Mouse (Mus musculus) heart, embryonic 16.5 days (tissue): ENCODE data around the gene Znrd1as. TPM values are rescaled to one million over a fixed set of nuclear protein-coding genes. Genes with fewer than 3 reads are reported as not detected.

Experiments
- ATAC-seq: fragments of 200-750 bp; cut with Nextera tagmentation; replicated peaks from 2 replicates; pipeline ENCODE4 v1.8.0; 2017; ENCODE audit warnings: moderate number of reproducible peaks; ENCODE audit not compliant: insufficient read depth, low FRiP score; ENCODE audit errors: extremely low read depth
- H3K27ac ChIP-seq: fragments of 300-500 bp; sonication (generic); 2 replicates; pipeline ENCODE4 v1.5.1; 2014; ENCODE audit warnings: mild to moderate bottlenecking, low read length, control low read depth, moderate library complexity
- H3K27me3 ChIP-seq: fragments of 300-500 bp; sonication (generic); 2 replicates; pipeline ENCODE4 v1.6.1; 2014; ENCODE audit warnings: low read length, mixed read lengths; ENCODE audit not compliant: control insufficient read depth, insufficient read depth
- H3K36me3 ChIP-seq: fragments of 300-500 bp; sonication (generic); 2 replicates; pipeline ENCODE4 v1.6.1; 2014; ENCODE audit not compliant: control insufficient read depth, insufficient read depth
- H3K4me1 ChIP-seq: fragments of 300-500 bp; sonication (generic); 2 replicates; pipeline ENCODE4 v1.6.1; 2014; ENCODE audit warnings: low read length, mixed read lengths; ENCODE audit not compliant: control insufficient read depth, insufficient read depth
- H3K4me2 ChIP-seq: fragments of 300-500 bp; sonication (generic); 2 replicates; pipeline ENCODE4 v1.6.1; 2014; ENCODE audit warnings: low read depth, mild to moderate bottlenecking, control low read depth, low read length
- H3K4me3 ChIP-seq: fragments of 300-500 bp; sonication (generic); 2 replicates; pipeline ENCODE4 v1.5.1; 2014; ENCODE audit warnings: mild to moderate bottlenecking, control low read depth, low read length
- H3K9ac ChIP-seq: fragments of 300-500 bp; sonication (generic); 2 replicates; pipeline ENCODE4 v1.6.1; 2014; ENCODE audit warnings: low read length, control low read depth
- H3K9me3 ChIP-seq: fragments of 300-500 bp; sonication (generic); replicated peaks from 2 replicates; pipeline ENCODE4 v1.6.1; 2016; ENCODE audit warnings: low read length; ENCODE audit not compliant: control insufficient read depth
- WGBS: fragments of 180-500 bp; shearing (Covaris S2); extraction: QIAGEN DNeasy Blood & Tissue Kit; methylation state at CpG from one replicate; pipeline ENCODE4 v1.1.7; 2014; 5-methylcytosine and 5-hydroxymethylcytosine counted together
- polyA plus RNA-seq: library from polyadenylated mRNA; unstranded; fragments of >200 nt; fragmentation: Nextera tagmentation; extraction: Ambion mirVana; gene quantifications from 2 replicates; pipeline ENCODE4 v1.2.1, GENCODE M21; 2015

The Znrd1as gene
- polyA plus RNA-seq, 1 experiment from 2014 or later, result 9.3 TPM

DNA sequence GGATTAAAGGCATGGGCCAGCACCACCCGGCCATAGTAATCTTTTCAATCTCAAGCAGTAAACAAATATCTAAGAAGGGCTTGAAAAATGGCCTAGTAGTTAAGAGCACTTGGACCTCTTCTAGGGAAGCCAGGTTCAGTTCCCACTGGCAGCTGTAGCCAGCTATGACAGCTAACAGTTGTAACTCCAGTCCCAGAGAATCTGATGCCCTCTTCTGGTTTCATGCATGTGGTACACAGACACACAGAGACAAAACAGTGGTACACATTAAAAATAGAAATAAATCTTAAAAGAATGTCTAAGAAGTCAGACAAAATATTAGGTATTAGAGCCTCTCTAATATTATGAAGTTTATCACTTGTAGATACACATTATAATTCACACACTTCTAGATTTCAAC, 2.7 kb downstream of the Znrd1as start:
- Histone ChIP-seq H3K9me3 (no peaks in the 10 kb centered on the region), H3K4me1 (peaks cover 10% of the 10 kb centered on the region), H3K36me3 (peaks cover 8% of the 10 kb centered on the region), H3K4me3 (no peak overlapping the region), H3K27ac (no peak overlapping the region), H3K27me3 (no peaks in the 10 kb centered on the region), H3K9ac (no peak overlapping the region), H3K4me2 (no peak overlapping the region)
- WGBS, result 80% methylated on average over 1 of the region's 1 CpGs
- ATAC-seq, result no peak

DNA sequence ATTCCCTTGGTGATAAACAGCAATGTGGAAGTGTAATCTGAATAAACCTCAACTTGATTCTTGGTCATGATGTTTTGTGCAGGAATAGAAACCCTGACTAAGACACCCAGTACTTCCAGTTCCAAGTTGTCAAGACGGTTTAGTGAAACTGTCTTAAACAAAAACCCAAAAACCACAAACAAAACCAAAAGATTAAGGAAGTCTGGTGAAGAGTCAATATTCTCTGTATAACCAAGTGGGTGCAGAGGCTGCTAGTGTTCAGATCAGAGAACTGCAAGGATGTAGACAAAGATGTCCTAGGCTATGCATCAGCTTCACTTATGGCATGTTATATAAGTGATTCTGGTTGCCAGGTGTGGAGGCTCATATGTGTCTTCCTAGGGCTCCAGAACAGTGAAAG, 8.5 kb downstream of the Znrd1as start:
- Histone ChIP-seq H3K36me3 (peaks cover 4% of the 10 kb centered on the region; the same call in 1 of the 2 replicates), H3K4me2 (no peak overlapping the region), H3K27me3 (no peaks in the 10 kb centered on the region), H3K9ac (no peak overlapping the region), H3K4me3 (no peak overlapping the region), H3K27ac (no peak overlapping the region), H3K4me1 (no peaks in the 10 kb centered on the region), H3K9me3 (no peaks in the 10 kb centered on the region)
- ATAC-seq, result no peak
- WGBS, result 74% methylated on average over 1 of the region's 1 CpGs

DNA sequence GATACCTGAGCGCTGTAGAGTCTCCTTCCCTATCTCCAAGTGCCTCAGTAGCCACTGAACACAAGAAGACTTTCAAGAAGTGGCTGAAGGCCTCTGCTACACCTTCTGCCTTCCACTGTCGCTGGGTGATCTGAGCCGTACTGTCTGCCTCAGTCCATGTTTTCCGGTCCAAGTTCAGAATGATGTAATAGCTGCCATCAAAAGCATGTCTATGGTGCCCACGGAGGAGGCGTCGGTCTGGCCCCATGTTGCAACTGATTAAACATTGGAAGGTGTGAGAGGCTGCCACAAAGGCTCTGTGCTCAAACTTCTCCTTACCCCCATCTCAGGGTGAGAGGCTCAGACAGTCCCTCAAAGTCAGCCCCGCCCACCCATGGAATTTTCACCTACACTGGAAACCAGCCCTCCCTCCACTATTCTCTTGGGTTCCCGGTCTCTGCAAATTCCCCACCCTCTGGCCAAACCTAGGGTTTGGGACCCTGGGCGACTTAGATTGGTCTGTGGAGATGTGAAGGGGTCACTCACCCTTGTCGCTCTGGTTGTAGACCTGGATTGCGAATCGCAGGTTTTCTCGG, 12.0 kb downstream of the Znrd1as start:
- no peaks in the 10 kb centered on the region for H3K9me3 ChIP-seq

DNA sequence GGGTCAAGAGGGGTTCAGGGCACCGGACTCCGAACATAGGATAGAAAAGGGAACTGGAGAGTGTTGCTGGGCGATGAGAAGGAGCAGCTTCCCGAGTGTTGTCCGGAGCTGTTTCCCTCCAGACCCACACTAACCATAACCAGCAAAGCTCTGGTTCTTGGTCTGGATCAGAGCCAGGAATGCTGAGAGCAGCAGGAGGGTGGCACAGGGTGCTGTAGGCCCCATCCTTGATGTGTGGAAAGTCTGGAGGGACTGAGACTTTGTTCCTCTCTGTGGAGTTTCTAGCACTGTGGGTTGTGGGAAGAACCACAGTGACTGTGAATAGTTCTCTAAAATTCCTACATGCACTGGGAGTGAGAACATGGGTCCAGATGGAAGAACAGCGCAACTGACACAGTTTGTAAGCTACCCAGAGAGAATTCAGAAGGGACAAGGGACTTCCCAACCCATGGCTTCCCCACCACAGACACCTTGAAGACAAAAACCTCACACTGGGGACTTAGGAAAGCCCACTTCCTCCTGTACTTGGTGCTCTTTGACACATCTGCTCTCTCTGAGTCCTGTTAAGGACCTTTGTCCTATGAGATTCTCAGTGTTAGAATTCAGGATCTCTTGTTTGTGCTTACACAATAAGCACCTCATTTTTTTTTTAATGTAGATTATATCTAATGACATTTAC, 12.9 kb downstream of the Znrd1as start:
- Histone ChIP-seq H3K27ac (no peak overlapping the region), H3K27me3 (no peaks in the 10 kb centered on the region), H3K4me3 (no peak overlapping the region), H3K9me3 (no peaks in the 10 kb centered on the region), H3K4me1 (no peaks in the 10 kb centered on the region), H3K4me2 (no peak overlapping the region), H3K9ac (no peak overlapping the region), H3K36me3 (no peaks in the 10 kb centered on the region)
- WGBS, result 83% methylated on average over 6 of the region's 6 CpGs
- no peak for ATAC-seq

More for the DNA sequence above, 12.0 kb downstream of the Znrd1as start:
- ATAC-seq, result no peak
- Histone ChIP-seq H3K27me3 (no peaks in the 10 kb centered on the region), H3K27ac (no peak overlapping the region), H3K36me3 (no peaks in the 10 kb centered on the region), H3K4me3 (no peak overlapping the region), H3K4me1 (no peaks in the 10 kb centered on the region), H3K9ac (no peak overlapping the region), H3K4me2 (no peak overlapping the region)
- 76% methylated on average over 14 of the region's 14 CpGs for WGBS

DNA sequence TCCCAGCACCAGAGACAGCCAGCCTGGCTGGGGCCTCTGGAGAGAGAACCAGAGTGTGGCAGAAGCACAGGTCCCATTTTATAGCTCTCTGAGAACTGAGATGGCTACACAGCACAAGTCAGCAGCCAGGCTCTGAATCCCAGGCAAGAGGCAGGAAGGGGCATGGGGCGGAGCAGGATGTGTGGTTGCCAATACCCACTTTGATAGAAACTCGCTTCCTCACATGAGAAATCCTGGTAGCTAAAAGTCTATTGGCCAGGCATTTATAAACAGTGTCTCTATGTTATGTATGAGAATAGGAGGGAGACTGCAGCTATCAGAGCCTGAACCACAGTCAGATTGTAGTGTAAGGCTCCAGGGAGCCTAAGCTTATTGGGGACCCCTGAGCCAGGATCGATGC, 14.4 kb downstream of the Znrd1as start:
- WGBS, result 64% methylated on average over 3 of the region's 3 CpGs
- Histone ChIP-seq H3K27me3 (no peaks in the 10 kb centered on the region), H3K27ac (no peak overlapping the region), H3K36me3 (no peaks in the 10 kb centered on the region), H3K4me2 (no peak overlapping the region), H3K4me3 (no peak overlapping the region), H3K4me1 (no peaks in the 10 kb centered on the region), H3K9me3 (no peaks in the 10 kb centered on the region), H3K9ac (no peak overlapping the region)
- no peak for ATAC-seq

DNA sequence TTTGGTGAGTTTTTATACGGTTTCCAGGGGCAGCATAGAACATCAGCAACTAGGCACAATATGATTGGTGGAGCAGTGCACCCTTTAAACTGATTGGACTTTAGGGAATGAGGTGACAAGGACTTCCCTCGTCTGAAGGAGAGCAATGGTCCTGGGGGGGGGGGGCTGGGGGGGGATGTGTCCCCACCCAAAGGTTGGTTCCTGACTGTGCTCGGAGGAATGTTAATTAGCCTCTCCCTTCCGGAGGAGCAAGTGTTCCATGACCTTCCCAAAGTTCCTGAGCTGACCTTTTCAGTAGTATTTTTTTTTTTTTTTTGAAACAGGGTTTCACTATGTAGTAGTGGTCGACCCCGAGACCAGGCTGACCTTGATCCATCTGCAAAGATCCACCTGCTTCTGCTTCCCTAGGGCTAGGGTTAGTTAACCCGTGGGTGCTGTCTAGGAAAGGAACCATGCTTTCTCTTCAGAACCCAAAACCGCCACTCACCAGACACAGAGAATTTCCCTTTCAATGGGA, 14.9 kb downstream of the Znrd1as start:
- WGBS, result 57% methylated on average over 8 of the region's 8 CpGs
- no peak for ATAC-seq
- Histone ChIP-seq H3K27me3 (no peaks in the 10 kb centered on the region), H3K4me1 (no peaks in the 10 kb centered on the region), H3K27ac (no peak overlapping the region), H3K36me3 (no peaks in the 10 kb centered on the region), H3K4me2 (no peak overlapping the region), H3K9me3 (no peaks in the 10 kb centered on the region), H3K4me3 (no peak overlapping the region), H3K9ac (no peak overlapping the region)

DNA sequence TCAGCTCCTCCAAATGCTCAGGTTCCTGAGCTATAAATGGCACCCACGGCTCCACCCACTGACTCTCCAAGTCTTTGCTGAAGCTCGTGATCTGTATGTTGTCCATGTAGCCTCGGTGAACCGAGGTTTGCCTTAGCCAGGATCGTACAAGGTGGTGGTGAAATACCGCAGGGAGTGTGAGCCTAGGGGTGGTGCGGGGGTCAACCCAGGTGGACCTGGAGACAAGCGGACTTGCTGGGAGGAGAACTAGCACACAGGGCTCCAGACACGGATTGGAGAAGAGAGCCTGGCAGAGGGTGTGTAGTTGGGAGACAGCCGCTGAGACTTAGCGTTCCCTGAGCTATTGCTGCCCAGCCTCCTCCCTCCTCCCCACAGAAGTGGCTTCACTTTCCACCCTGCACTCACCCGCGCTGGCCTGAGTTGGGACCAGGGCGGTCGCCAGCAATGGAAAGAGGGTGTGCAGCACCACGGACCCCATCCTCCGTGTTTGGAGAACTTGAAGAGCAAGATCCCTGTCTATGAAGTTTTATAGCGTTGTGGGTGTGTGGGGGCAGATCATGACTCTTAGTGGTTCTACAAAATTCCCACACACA, 22.9 kb downstream of the Znrd1as start, which contains the start of gene 2410137M14Rik:
Gene 2410137M14Rik, minus strand, starts transcription at position 17 of the 593 bp plus-strand sequence.
- peak within 1 kb of the TSS; percentile 61 for H3K4me2 ChIP-seq
- H3K36me3 ChIP-seq, result no peaks in the 10 kb centered on the region
- peak; percentile 37; the same call in 1 of the 2 replicates for ATAC-seq
- WGBS, result 6% methylated on average over 18 of the region's 18 CpGs
- H3K27ac ChIP-seq, result no peak within 1 kb of the TSS
- H3K9me3 ChIP-seq, result no peaks in the 10 kb centered on the region
- peak within 1 kb of the TSS; percentile 39 for H3K4me3 ChIP-seq
- H3K9ac ChIP-seq, result peak within 1 kb of the TSS; percentile 31; the same call in 1 of the 2 replicates
- H3K4me1 ChIP-seq, result peaks cover 7% of the 10 kb centered on the region
- H3K27me3 ChIP-seq, result no peaks in the 10 kb centered on the region

DNA sequence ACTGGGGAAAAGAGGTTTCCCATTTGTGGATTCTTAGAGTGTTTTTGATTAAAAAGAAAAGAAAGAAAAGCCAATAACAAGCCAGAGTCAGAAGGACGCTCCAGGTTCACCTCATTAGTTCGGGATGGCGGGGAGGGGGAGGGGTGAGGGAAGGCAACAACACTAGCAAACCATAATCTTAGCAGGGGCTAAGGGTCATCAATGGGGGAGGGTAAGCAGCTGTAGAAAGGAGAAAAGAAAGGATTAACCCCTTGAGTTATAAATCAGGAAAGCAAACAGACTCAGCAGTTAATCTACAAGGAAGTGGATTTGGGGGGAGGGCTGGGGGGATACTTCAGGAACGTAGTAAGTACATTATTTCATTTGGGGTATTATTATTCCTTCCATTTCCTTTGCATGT, 23.5 kb downstream of the Znrd1as start:
- H3K4me2 ChIP-seq, result peak overlapping the region; percentile 61
- no peak for ATAC-seq
- H3K27ac ChIP-seq, result no peak overlapping the region
- 12% methylated on average over 4 of the region's 4 CpGs for WGBS
- no peak overlapping the region for H3K9ac ChIP-seq
- no peaks in the 10 kb centered on the region for H3K27me3 ChIP-seq
- H3K4me3 ChIP-seq, result peak overlapping the region; percentile 39
- no peaks in the 10 kb centered on the region for H3K9me3 ChIP-seq
- no peaks in the 10 kb centered on the region for H3K36me3 ChIP-seq
- peaks cover 7% of the 10 kb centered on the region for H3K4me1 ChIP-seq
